Mouse (Mus musculus) cerebellum, adult (tissue): ENCODE data around the gene Gm32802.
"Not testable (repeated sequence)": the region's sequence is repeated elsewhere in the genome, so short reads cannot be mapped to it uniquely, and the experiment has no call there.

Source experiments
- ATAC-seq: cut with Nextera tagmentation; 2 replicates; pipeline ENCODE4 v1.9.2; 2017; ENCODE audit warnings: mild to moderate bottlenecking, moderate library complexity, mixed read lengths; ENCODE audit not compliant: insufficient number of reproducible peaks, low FRiP score, low TSS enrichment

Gene Gm32802

GRCm38 (mm10) chr10:118258388-118258787 is at the start of gene Gm32802:
Gene Gm32802, plus strand, starts transcription at chr10:118258688.
- not testable (repeated sequence) for ATAC-seq

DNA sequence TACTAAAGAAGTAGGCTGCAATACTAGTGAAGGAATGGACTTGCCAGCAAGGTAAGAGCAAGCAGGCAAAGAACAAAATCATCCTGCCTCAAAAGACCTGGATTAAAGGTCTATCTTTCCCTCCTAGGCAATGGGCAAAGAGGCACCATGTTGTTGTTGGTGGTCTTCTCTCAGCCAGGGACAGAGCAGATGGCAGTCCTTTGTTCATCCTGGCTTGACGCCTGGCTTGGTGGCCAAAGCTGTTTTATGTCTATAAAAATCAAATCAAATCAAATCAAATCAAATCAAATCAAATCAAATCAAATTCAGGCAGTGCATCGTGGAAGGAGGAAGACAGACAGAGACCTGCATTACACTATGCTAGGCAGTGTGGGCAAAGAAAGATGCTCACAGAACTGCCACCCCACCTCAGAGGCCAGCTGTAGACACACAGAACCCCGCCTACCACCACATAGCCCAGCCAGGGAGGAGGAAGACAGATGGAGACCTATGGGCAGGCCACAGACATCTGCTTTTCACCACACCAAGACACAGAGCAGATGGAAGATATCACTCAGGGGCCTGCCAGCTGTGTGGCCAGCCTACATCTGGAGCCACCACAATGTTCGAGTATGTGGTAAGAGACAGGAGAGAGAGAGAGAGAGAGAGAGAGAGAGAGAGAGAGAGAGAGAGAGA is 42.6 kb upstream of the Gm32802 start:
- not testable (repeated sequence) for ATAC-seq

DNA sequence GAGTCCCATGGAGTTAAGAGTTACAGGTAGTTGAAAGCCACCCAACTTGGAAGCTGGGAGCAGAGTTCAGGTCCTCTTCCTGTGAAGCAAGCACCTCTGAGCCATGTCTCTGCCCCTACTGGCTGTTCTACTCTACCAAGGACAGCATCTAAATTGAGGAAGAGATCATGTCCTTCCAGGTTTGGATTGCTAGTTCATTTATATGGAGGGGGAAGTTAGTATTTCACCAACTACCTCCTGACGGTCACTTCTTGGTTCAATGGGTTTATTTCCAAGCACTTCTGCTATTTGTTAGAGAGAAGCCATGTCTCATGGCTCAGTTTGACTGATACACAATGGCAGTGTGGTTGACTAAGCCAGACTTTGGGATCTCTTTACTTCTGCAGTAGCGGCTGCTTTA is 30.9 kb upstream of the Gm32802 start:
- ATAC-seq, result not testable (repeated sequence)

DNA sequence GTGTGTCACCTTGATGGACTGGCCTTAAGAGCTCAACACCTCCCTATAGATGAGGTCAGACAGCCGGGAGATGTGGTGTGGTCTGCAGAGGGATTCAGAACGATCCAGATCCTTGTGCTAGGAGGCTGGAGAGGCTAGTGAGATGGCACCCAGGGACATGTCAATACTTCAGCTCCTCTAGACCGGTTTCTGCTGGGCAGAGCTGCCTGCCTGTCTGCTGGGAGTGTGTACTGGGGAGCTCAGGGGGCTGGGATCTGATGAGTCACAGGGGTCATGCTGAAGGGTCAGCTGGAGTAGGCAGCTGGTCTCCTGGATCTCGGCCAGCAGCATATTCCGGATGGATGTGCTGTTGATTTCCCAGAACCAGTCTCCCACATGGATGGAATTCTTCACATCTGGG is 25.9 kb upstream of the Gm32802 start:
- ATAC-seq, result not testable (repeated sequence)

- ATAC-seq, result not testable (repeated sequence)
Observed at GRCm38 (mm10) chr10:118240680-118241079, 17.8 kb upstream of the Gm32802 start, which contains the start of gene Gm32717. Gene Gm32717, minus strand, starts transcription at chr10:118240780.

DNA sequence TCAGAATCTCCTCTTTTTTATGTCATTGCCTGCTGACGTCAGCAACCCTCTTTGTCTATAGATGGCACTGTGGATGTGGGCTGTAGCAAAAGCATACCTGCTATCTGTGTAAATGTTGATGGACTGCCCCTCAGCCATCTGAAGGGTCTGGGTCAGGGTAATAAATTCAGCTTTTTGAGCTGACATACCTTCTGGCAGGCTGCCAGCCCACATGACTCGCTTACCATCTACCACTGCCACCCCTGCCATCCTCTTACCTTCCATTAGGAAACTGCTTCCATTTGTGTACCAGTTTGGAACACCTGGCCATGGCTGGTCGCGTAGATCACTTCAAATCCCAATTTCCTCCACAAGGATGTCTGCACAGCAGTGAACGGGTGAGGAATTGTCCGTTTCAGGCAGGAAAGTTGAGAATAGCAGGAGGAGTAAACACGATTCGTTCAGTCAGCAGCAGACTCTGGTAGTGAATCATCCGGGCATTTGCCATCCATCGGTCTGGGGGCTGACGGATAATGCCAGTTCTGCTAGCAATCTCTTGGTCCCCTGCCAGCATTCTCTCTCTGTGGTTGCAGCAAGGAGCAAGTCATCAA is 9.4 kb upstream of the Gm32802 start:
- ATAC-seq, result not testable (repeated sequence)

DNA sequence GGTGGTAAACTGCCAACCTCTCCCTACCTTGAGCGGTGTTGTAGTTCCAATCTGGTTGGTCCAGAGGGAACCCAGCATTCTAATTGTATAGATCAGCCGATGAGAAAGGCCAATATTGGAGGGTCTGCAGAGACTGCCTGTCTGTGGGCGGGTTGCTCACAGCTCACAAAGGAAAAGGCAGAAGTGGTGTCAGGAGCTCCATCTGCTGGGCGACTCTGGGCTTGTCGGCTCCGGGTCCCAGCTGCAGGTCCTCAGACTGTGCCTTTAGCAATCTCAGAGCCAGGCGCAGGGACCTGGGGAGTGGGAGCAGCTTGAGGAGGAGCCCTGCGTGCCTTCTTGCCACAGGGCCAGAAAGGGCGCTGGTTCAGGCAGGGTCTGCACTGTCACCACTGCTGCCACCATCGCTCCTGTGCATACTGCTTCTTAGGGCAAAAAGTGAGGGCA is 7.6 kb upstream of the Gm32802 start:
- ATAC-seq, result no peak

- not testable (repeated sequence) for ATAC-seq
Observed at GRCm38 (mm10) chr10:118268812-118269211, 10.3 kb downstream of the Gm32802 start.

GRCm38 (mm10) chr10:118271416-118271815 is 12.9 kb downstream of the Gm32802 start:
- not testable (repeated sequence) for ATAC-seq

GRCm38 (mm10) chr10:118278069-118278468 is 19.6 kb downstream of the Gm32802 start:
- ATAC-seq, result not testable (repeated sequence)

- not testable (repeated sequence) for ATAC-seq
Observed at GRCm38 (mm10) chr10:118282565-118282964, 24.1 kb downstream of the Gm32802 start.

GRCm38 (mm10) chr10:118283016-118283415 is 24.5 kb downstream of the Gm32802 start:
- not testable (repeated sequence) for ATAC-seq

DNA sequence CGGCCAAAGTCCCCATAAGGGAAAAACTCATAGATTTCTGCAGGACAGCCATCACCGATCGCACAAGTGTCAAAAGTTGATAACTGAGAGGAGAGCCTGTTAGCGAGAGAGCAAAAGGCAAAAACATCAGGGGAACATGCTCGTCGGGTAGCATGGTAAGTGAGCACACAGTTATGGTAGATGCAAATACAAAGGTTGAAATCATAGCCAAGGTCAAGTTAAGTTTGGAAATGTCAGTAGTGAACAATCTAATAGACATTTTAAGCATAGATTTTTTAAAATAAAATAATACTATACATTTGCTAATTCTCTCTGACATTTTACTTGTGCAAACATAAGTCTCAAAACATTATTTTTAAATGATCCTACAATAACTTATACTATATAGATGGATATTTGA is 36.5 kb downstream of the Gm32802 start, which contains the start of gene Iltifb:
Iltifb (minus strand) TSS at position 101 of the 400 bp plus-strand sequence.
- no peak for ATAC-seq

DNA sequence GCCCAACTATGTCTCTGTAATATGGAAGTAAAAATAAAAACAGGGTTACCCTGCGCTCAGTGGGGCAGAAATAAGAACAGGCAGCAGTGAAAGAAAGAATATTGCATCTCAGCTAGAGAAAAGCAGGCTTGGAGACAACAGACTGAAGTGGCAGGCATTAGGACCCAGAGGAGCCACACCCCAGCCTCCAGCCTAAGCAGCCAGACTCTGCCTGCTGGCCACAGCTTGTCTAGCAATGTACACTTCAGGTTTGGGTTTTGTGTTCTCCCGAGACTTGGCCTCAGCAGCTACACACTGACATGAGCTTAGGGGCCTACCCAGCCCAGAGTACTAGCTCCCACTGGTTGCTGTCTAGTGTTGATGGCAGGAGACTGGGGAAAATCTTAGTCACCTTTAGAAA is 43.6 kb downstream of the Gm32802 start:
- peak; percentile 57; the same call in 1 of the 2 replicates for ATAC-seq
